Mouse (Mus musculus): ENCODE results near the gene Olfr1264. TPM values are rescaled to one million over a fixed set of nuclear protein-coding genes. Genes with fewer than 3 reads are reported as not detected.

The Olfr1264 gene
- not detected for total RNA-seq (2021)
- long read RNA-seq, experiment 1: 0 reads
- long read RNA-seq, experiment 2: 0 reads

DNA sequence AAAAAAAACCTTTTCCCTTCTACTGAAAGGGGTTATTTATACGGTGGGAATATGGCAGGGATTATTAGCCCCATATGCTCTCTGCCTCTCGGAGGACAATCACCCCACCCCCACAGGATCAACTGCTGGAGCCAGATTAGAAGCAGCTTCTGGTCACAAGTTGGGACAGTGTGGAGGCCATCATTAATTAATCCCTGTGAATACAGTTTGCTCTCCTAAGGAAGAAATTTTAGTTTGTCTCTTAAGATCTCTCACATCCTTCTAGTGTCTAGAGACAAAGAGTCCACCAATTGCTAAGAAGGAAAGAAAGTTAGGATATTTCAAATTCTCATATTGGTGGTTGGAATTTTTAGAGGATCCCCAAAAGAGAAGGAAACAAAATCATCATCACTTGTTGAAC is at the start of gene Olfr1264:
Olfr1264 (minus strand) TSS at position 101 of the 400 bp plus-strand sequence.
- DNase-seq (ENCODE audit: low spot score in 2 of 2): no peak

GRCm38 (mm10) chr2:90070065-90070464 is 44.7 kb upstream of the Olfr1264 start:
- DNase-seq (ENCODE audit: low spot score in 2 of 2): no peak

GRCm38 (mm10) chr2:90063494-90063893 is 38.1 kb upstream of the Olfr1264 start, which contains the start of gene Olfr140:
Olfr140 (minus strand) TSS chr2:90063594.
- no peak for DNase-seq (ENCODE audit: low spot score in 2 of 2)

- DNase-seq (ENCODE audit: low spot score in 2 of 2): no peak
Measured at GRCm38 (mm10) chr2:90035037-90035436, 9.7 kb upstream of the Olfr1264 start, which contains the start of gene Olfr1265. Olfr1265 (plus strand) TSS chr2:90035337.

- DNase-seq (ENCODE audit: low spot score in 2 of 2): no peak
Measured at GRCm38 (mm10) chr2:90011831-90012230, 13.5 kb downstream of the Olfr1264 start, which contains the start of gene Olfr1263. Olfr1263 (plus strand) TSS chr2:90012131.

DNA sequence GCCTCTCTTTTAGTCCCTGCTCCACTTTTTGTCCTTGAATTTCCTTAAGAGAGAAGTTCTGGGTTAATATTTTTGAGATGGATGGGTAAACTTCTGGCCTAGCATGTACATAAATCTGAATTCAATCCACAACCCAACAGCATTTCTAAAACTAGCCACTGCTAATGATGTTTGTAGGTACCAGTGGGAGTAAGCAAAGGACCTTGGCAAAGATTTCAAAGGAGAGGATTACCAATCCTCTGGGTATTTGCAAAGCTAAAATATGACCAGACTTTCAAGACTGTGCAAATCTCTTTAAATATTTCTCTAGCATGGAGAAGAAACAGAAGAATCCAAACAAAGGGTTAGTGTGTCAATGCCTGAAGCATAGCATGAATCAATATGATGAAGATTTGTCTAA is 25.5 kb downstream of the Olfr1264 start, which contains the start of gene Olfr1262:
Olfr1262 (plus strand) TSS at position 301 of the 400 bp plus-strand sequence.
- no peak for DNase-seq (ENCODE audit: low spot score in 2 of 2)

DNA sequence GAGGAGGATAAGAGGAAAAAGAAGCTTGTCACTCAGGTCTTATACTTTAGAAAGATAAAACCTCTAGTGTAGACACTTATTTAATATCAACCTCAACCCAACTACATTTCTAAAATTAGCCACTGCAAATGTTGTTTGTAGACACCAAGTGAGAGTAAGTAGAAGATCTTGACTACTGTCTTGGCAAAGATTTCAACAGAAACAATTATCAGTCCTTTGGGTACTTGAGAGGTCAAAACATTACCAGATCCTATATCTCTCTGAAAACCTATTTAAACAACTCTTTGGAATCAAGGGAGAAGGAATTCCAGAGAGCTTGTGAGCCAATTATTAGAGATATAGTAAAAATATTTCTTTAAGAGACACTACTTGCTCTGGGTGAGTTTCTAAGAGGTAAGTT is 34.5 kb downstream of the Olfr1264 start, which contains the start of gene Olfr1261:
Olfr1261 (plus strand) TSS at position 301 of the 400 bp plus-strand sequence.
- DNase-seq (ENCODE audit: low spot score in 2 of 2): no peak

GRCm38 (mm10) chr2:89977709-89978108 is 47.7 kb downstream of the Olfr1264 start:
- no peak for DNase-seq (ENCODE audit: low spot score in 2 of 2)

GRCm38 (mm10) chr2:89974184-89974583 is 51.2 kb downstream of the Olfr1264 start, which contains the start of gene Olfr1260:
Olfr1260 (plus strand) TSS chr2:89974340.
- no peak for DNase-seq (ENCODE audit: low spot score in 2 of 2)

Other genes with a start within 250 kb of the Olfr1264 start
- not detected for gene Olfr1254, start 232.0 kb downstream of the Olfr1264 start, total RNA-seq (2021)
- gene Olfr1255, start 213.5 kb downstream of the Olfr1264 start, total RNA-seq (2021): not detected
- not detected for gene Olfr1256, start 184.0 kb downstream of the Olfr1264 start, total RNA-seq (2021)
- not detected for gene Olfr48, start 177.4 kb downstream of the Olfr1264 start, total RNA-seq (2021)
- not detected for gene Olfr1257, start 147.1 kb downstream of the Olfr1264 start, total RNA-seq (2021)
- not detected for gene Olfr1258, start 98.3 kb downstream of the Olfr1264 start, total RNA-seq (2021)
- gene Olfr1259, start 76.9 kb downstream of the Olfr1264 start, total RNA-seq (2021): not detected
- not detected for gene Olfr1260, start 51.2 kb downstream of the Olfr1264 start, total RNA-seq (2021)
- not detected for gene Olfr1261, start 34.4 kb downstream of the Olfr1264 start, total RNA-seq (2021)
- not detected for gene Olfr1262, start 25.4 kb downstream of the Olfr1264 start, total RNA-seq (2021)
- gene Olfr1263, start 13.4 kb downstream of the Olfr1264 start, total RNA-seq (2021): not detected
- gene Olfr1265, start 9.8 kb upstream of the Olfr1264 start, total RNA-seq (2021): not detected
- gene Olfr140, start 38.0 kb upstream of the Olfr1264 start, total RNA-seq (2021): not detected
- not detected for gene Olfr1269, start 95.8 kb upstream of the Olfr1264 start, total RNA-seq (2021)
- gene Olfr32, start 116.7 kb upstream of the Olfr1264 start, total RNA-seq (2021): not detected
- gene Olfr1270, start 127.5 kb upstream of the Olfr1264 start, total RNA-seq (2021): not detected
- under 1 TPM in 1 of 2 experiments, not detected in 1; 0.13 TPM for gene Olfr1506, start 198.9 kb upstream of the Olfr1264 start, total RNA-seq (2021)
- gene Olfr142, start 232.0 kb upstream of the Olfr1264 start, total RNA-seq (2021): not detected
- not detected for gene Olfr1271, start 245.5 kb upstream of the Olfr1264 start, total RNA-seq (2021)

Measured in gastrocnemius, postnatal 4 days (tissue).